ENCODE assay signal across 9 mouse cellular contexts in the genomic region with DNA sequence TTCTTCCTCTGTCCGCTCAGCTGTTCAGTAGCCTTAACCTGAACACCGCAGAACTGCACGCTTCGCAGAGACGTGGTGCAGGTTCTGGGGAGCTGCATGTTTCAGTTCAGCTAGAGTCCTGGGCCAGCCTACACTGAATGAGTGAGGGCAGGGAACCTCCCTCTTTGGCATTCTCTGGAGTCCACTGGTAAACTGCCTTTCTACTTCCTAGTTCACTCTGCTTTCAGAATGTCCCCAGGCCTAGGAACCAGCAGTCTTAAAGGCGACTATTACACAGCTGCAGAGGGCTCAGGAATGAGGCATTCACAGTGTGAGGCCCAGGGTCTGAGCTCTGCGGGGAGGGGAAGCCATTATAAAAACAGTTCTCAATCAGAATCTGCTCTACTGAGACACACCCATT. TPM values are rescaled to one million over a fixed set of nuclear protein-coding genes. Genes with fewer than 3 reads are reported as not detected.
A peak's percentile ranks its signal among the peaks of the same experiment; 100 is the strongest.
DNase-seq lines count a peak whose midpoint lies in the region; ATAC-seq and TF ChIP-seq lines count a peak whose summit lies in the region.
"Had no signal": no experiment of that assay in that cellular context is flagged by ENCODE, and none has a peak within 500 bp of the region (broad histone marks: within the 10 kb centered on the region; RNA-seq: fewer than 3 reads in every experiment).

No protein-coding gene starts in this region.

- no peaks in the 10 kb centered on the region for H3K9me3 ChIP-seq in heart, embryonic 13.5 days
- no peaks in the 10 kb centered on the region for H3K9me3 ChIP-seq in midbrain, embryonic 12.5 days
- H3K9me3 ChIP-seq in midbrain, embryonic 13.5 days: no peaks in the 10 kb centered on the region
- no peaks in the 10 kb centered on the region for H3K9me3 ChIP-seq in intestine, postnatal 0 days (ENCODE audit: control insufficient read depth)

- no peak for DNase-seq in heart, postnatal 25 days (ENCODE audit: low spot score)
- DNase-seq in layer of hippocampus, adult 11-12 months (ENCODE audit: low spot score): no peak
- no peak for DNase-seq in cerebellum, adult 11 months
- DNase-seq in urinary bladder, postnatal 10 days (ENCODE audit: low spot score): no peak

- TF ChIP-seq CTCF in intestine, postnatal 0 days (IDR thresholded peaks at IDR 0.05; ENCODE audit: low read depth): no peak

- peak overlapping the region; percentile 50; the same call in 1 of the 2 replicates for H3K9ac ChIP-seq in heart, embryonic 13.5 days
- H3K9ac ChIP-seq in midbrain, embryonic 12.5 days (replicated peaks): no peak overlapping the region
- no peak overlapping the region for H3K9ac ChIP-seq in midbrain, embryonic 13.5 days (replicated peaks)
- H3K9ac ChIP-seq in intestine, postnatal 0 days (ENCODE audit: low read depth, low read length): no peak overlapping the region

- H3K36me3 ChIP-seq in heart, embryonic 13.5 days: peaks cover 24% of the 10 kb centered on the region
- H3K36me3 ChIP-seq in midbrain, embryonic 12.5 days: 0 out of 2 replicates have a peak, but pooled peaks cover 10% of the 10 kb centered on the region
- peaks cover 19% of the 10 kb centered on the region for H3K36me3 ChIP-seq in midbrain, embryonic 13.5 days
- no peaks in the 10 kb centered on the region; the same call in 1 of the 2 replicates for H3K36me3 ChIP-seq in intestine, postnatal 0 days (ENCODE audit: control insufficient read depth, insufficient read depth)

- peaks cover 12% of the 10 kb centered on the region for H3K4me1 ChIP-seq in heart, embryonic 13.5 days
- peaks cover 6% of the 10 kb centered on the region; the same call in 1 of the 2 replicates for H3K4me1 ChIP-seq in midbrain, embryonic 12.5 days
- 0 out of 2 replicates have a peak, but pooled peaks cover 5% of the 10 kb centered on the region for H3K4me1 ChIP-seq in midbrain, embryonic 13.5 days (replicated peaks)
- H3K4me1 ChIP-seq in intestine, postnatal 0 days (replicated peaks; ENCODE audit: control insufficient read depth, insufficient read depth, low read length): peaks cover 3% of the 10 kb centered on the region; the same call in 1 of the 2 replicates

- H3K27me3 ChIP-seq in heart, embryonic 13.5 days (replicated peaks): no peaks in the 10 kb centered on the region
- H3K27me3 ChIP-seq in midbrain, embryonic 12.5 days: no peaks in the 10 kb centered on the region
- no peaks in the 10 kb centered on the region for H3K27me3 ChIP-seq in midbrain, embryonic 13.5 days
- H3K27me3 ChIP-seq in intestine, postnatal 0 days (replicated peaks; ENCODE audit: control insufficient read depth, insufficient read depth, low read length): no peaks in the 10 kb centered on the region

- no peak for ATAC-seq in heart, embryonic 13.5 days (ENCODE audit: extremely low read depth, insufficient number of reproducible peaks, low FRiP score, low TSS enrichment)
- ATAC-seq in midbrain, embryonic 12.5 days (ENCODE audit: low FRiP score, low read depth): no peak
- no peak for ATAC-seq in midbrain, embryonic 13.5 days
- 0 out of 2 replicates have a peak, but pooled peaks have one; percentile 41 for ATAC-seq in intestine, postnatal 0 days
- ATAC-seq: forebrain, embryonic 16.5 days had no signal

- no peak overlapping the region for H3K4me3 ChIP-seq in heart, embryonic 13.5 days
- H3K4me3 ChIP-seq in midbrain, embryonic 12.5 days: no peak overlapping the region
- H3K4me3 ChIP-seq in midbrain, embryonic 13.5 days (replicated peaks): no peak overlapping the region
- H3K4me3 ChIP-seq in intestine, postnatal 0 days (ENCODE audit: low read depth, low read length): no peak overlapping the region

- no peak overlapping the region for H3K4me2 ChIP-seq in heart, embryonic 13.5 days
- H3K4me2 ChIP-seq in midbrain, embryonic 12.5 days (replicated peaks): no peak overlapping the region
- no peak overlapping the region for H3K4me2 ChIP-seq in midbrain, embryonic 13.5 days (replicated peaks)
- no peak overlapping the region for H3K4me2 ChIP-seq in intestine, postnatal 0 days (replicated peaks; ENCODE audit: low read depth)

- intact Hi-C loops in heart, postnatal 25 days (cut with DNase I): no loop called here

- H3K27ac ChIP-seq in heart, embryonic 13.5 days (replicated peaks): peak overlapping the region; percentile 50; the same call in 1 of the 2 replicates
- H3K27ac ChIP-seq in midbrain, embryonic 12.5 days (replicated peaks): 0 out of 2 replicates have a peak overlapping the region, but pooled peaks have one; percentile 1
- H3K27ac ChIP-seq in midbrain, embryonic 13.5 days: no peak overlapping the region
- peak overlapping the region; percentile 1; the same call in 1 of the 2 replicates for H3K27ac ChIP-seq in intestine, postnatal 0 days (ENCODE audit: low read depth, low read length)

- 73% methylated on average over 7 of the region's 7 CpGs for WGBS in heart, embryonic 13.5 days
- 67% methylated on average over 7 of the region's 7 CpGs for WGBS in midbrain, embryonic 12.5 days
- WGBS in midbrain, embryonic 13.5 days: 71% methylated on average over 7 of the region's 7 CpGs
- 60% methylated on average over 7 of the region's 7 CpGs for whole genome bisulfite sequencing in intestine, postnatal 0 days

RNA-seq across cellular contexts. Expression of a gene that starts 15.6 kb away (rescaled TPM):
- polyA plus RNA-seq in heart, embryonic 13.5 days (2015; fragmentation: Nextera tagmentation; extraction: Ambion mirVana): 5.6 and 6.2 TPM in 2 replicates
- total RNA-seq in heart, postnatal 25 days (2021): 10 to 100 TPM; 23.3 to 31.3 TPM
- polyA plus RNA-seq in midbrain, embryonic 12.5 days (2016; fragmentation: Nextera tagmentation; extraction: Ambion mirVana): 11.4 and 13.6 TPM in 2 replicates
- polyA plus RNA-seq in midbrain, embryonic 13.5 days (2015; fragmentation: Nextera tagmentation; extraction: Ambion mirVana): 3.6 and 4.4 TPM in 2 replicates
- polyA plus RNA-seq in intestine, postnatal 0 days (2015; fragmentation: Nextera tagmentation; extraction: Ambion mirVana): 29.6 and 32.0 TPM in 2 replicates
